Mouse (Mus musculus) hindbrain, embryonic 14.5 days (tissue): ENCODE results near the gene Slc12a9. TPM values are rescaled to one million over a fixed set of nuclear protein-coding genes. Genes with fewer than 3 reads are reported as not detected.
"Not testable (repeated sequence)": the region's sequence is repeated elsewhere in the genome, so short reads cannot be mapped to it uniquely, and the experiment has no call there.

ENCODE experiments used
- ATAC-seq: fragments of 200-750 bp; cut with Nextera tagmentation; 2 replicates; pipeline ENCODE4 v1.8.0; 2017; ENCODE audit warnings: moderate number of reproducible peaks, mild to moderate bottlenecking, moderate TSS enrichment, moderate library complexity; ENCODE audit not compliant: low FRiP score
- DNase-seq: peaks from one replicate; pipeline ENCODE4 v3.0.0-alpha.2; 2015; ENCODE audit warnings: low spot score
- H3K27ac ChIP-seq: fragments of 300-500 bp; sonication (generic); 2 replicates; pipeline ENCODE4 v1.5.1; 2014; ENCODE audit warnings: mild to moderate bottlenecking, moderate library complexity
- H3K27me3 ChIP-seq: fragments of 300-500 bp; sonication (generic); 2 replicates; pipeline ENCODE4 v1.6.1; 2014; ENCODE audit warnings: mild to moderate bottlenecking, low read length, mixed read lengths; ENCODE audit not compliant: control insufficient read depth, insufficient read depth
- H3K36me3 ChIP-seq: fragments of 300-500 bp; sonication (generic); replicated peaks from 2 replicates; pipeline ENCODE4 v1.6.1; 2014; ENCODE audit not compliant: control insufficient read depth, insufficient read depth
- H3K4me1 ChIP-seq: fragments of 300-500 bp; sonication (generic); replicated peaks from 2 replicates; pipeline ENCODE4 v1.6.1; 2014; ENCODE audit warnings: antibody characterized with exemption, low read length, mixed read lengths; ENCODE audit not compliant: control insufficient read depth, insufficient read depth
- H3K4me2 ChIP-seq: fragments of 300-500 bp; sonication (generic); replicated peaks from 2 replicates; pipeline ENCODE4 v1.6.1; 2014; ENCODE audit warnings: mild to moderate bottlenecking, moderate library complexity
- H3K4me3 ChIP-seq: fragments of 300-500 bp; sonication (generic); replicated peaks from 2 replicates; pipeline ENCODE4 v1.5.1; 2014; ENCODE audit warnings: mild to moderate bottlenecking, low read length
- H3K9ac ChIP-seq: fragments of 300-500 bp; sonication (generic); 2 replicates; pipeline ENCODE4 v1.6.1; 2014
- H3K9me3 ChIP-seq: fragments of 300-500 bp; sonication (generic); 2 replicates; pipeline ENCODE4 v1.6.1; 2016; ENCODE audit warnings: low read length; ENCODE audit not compliant: control insufficient read depth
- WGBS: fragments of 180-500 bp; shearing (Covaris S2); extraction: QIAGEN DNeasy Blood & Tissue Kit; methylation state at CpG from one replicate; pipeline ENCODE4 v1.1.7; 2014; 5-methylcytosine and 5-hydroxymethylcytosine counted together
- polyA plus RNA-seq: library from polyadenylated mRNA; unstranded; fragments of >200 nt; fragmentation: Nextera tagmentation; extraction: Ambion mirVana; gene quantifications from 2 replicates; pipeline ENCODE4 v1.2.1, GENCODE M21; 2014

Slc12a9 gene
- polyA plus RNA-seq, 1 experiment from 2014 or later: 17.6 TPM

DNA sequence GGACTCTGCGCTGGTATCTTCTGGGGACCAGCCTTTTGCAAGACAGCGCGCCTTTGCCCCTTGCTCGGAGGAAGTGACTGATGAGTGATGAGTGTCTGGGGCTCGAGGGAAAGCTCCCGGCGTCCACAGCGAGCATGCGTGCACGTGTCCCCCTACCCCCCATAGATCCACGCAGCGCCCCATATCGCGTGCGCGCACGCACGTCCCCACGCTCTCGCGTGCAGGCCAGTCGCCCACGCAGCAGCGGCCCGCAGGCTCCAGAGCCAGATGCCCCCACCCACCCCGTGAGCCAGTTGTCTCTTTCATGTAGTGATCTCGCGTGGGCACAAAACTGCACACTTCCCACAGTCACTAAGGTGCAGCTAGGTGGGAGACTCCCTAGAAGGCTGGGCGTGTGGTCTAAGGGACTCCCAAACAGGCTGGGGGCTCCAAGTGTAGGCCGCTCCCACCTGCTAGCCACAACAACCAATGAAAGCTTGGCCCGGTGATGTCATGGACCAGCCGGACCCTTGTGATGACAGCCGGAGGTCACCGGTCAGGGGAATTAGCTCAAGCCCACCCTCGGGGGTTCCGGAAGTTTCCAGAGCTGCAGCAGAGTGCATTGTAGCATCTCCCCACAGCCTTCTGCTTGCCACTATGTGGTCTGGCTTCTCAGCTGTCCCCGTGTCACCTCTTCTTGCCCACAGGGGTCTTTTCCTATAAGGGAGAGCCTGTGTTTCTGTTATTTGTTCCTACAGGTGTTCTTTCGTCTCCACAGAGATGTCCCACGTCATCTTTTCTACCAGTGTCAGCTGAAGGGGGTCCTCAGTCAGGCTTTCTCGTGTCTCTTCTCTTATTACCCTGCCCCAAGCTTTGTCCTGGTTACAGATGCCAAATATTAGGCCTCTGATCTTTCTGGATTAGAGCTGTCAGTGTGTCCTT, 46.1 kb downstream of the Slc12a9 start, which contains the start of gene Ache:
Gene Ache (plus strand): TSS at position 488 of the 921 bp plus-strand sequence.
- Histone ChIP-seq H3K9me3 (no peaks in the 10 kb centered on the region), H3K27me3 (peaks cover 38% of the 10 kb centered on the region), H3K36me3 (no peaks in the 10 kb centered on the region), H3K9ac (peak within 1 kb of the TSS; percentile 68), H3K4me3 (peak within 1 kb of the TSS; percentile 51), H3K4me2 (peak within 1 kb of the TSS; percentile 97), H3K27ac (peak within 1 kb of the TSS; percentile 77), H3K4me1 (peaks cover 23% of the 10 kb centered on the region)
- 1% methylated on average over 39 of the region's 40 CpGs for WGBS
- DNase-seq (peak; percentile 59), ATAC-seq (peak; percentile 73)

DNA sequence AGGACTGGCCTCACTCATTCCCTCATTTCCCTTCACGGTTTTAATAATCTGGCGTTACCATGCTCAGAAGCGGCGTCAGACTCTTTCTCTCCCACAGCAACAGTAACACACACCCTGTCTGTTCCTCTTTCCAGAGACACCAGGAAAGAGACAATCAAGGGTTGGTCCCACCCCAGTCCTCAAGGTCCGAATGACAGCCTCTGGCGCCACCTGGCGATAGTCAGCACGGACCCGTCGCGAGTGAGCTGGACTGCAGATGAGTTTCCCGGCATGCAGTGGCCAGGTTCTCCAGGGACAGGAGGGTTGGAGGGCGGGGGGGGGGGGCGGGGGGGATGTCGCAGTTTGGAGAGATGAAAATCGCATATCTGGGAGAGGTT, 46.8 kb downstream of the Slc12a9 start:
- H3K27me3 ChIP-seq: peaks cover 32% of the 10 kb centered on the region
- H3K4me1 ChIP-seq: peaks cover 23% of the 10 kb centered on the region
- peak overlapping the region; percentile 97 for H3K4me2 ChIP-seq
- WGBS: under 1% methylated on average over 14 of the region's 16 CpGs
- H3K9ac ChIP-seq: peak overlapping the region; percentile 68
- peak; percentile 89 for DNase-seq
- H3K4me3 ChIP-seq: peak overlapping the region; percentile 51
- ATAC-seq: peak; percentile 81
- no peaks in the 10 kb centered on the region for H3K36me3 ChIP-seq
- peak overlapping the region; percentile 77 for H3K27ac ChIP-seq
- H3K9me3 ChIP-seq: no peaks in the 10 kb centered on the region

DNA sequence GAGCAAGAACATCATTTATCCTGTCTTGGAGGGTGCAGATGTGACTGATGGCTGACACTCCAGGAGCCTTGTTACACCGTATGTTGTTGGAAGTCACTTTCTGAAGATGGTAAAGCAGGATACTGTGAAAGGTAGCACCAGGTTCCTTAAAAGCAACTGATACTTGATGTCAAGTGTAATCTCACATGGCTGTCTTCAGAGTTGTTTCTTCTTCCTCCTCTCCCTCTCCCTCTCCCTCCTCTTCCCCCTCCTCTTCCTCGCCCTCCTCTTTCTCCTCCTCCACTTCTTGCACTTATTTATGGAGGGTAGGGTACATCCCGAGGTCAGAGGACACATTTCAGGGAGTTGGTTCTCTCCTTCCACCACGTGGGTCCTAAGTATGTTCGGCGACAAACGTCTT, 47.4 kb downstream of the Slc12a9 start:
- H3K27me3 ChIP-seq: peaks cover 28% of the 10 kb centered on the region
- H3K9ac ChIP-seq: peak overlapping the region; percentile 68
- H3K27ac ChIP-seq: peak overlapping the region; percentile 77
- H3K4me3 ChIP-seq: no peak overlapping the region
- H3K4me1 ChIP-seq: peaks cover 23% of the 10 kb centered on the region
- no peaks in the 10 kb centered on the region for H3K9me3 ChIP-seq
- no peaks in the 10 kb centered on the region for H3K36me3 ChIP-seq
- DNase-seq (no peak), ATAC-seq (no peak)
- 56% methylated on average over 7 of the region's 7 CpGs for WGBS
- peak overlapping the region; percentile 97 for H3K4me2 ChIP-seq

DNA sequence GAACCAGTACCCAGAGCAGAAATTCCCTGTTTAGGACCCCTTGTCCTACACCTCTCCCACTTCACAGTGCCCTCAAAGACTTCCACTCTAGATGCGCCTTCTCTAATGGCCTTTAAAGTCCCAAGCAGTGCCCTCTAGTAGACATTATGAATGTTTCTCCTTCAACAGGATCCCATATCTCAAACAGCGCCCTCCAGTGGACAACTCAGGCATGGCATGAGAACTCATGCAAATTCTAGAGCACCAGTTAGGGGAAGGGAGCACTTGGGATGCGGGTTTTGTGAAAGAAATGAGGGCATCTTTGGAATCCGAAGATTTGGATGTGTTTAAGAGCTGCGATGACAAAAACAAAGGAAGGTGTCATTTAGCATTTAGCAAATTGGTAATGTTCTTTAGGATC, 48.4 kb downstream of the Slc12a9 start:
- ATAC-seq: no peak
- DNase-seq: peak; percentile 44
- 69% methylated on average over 5 of the region's 5 CpGs for WGBS

DNA sequence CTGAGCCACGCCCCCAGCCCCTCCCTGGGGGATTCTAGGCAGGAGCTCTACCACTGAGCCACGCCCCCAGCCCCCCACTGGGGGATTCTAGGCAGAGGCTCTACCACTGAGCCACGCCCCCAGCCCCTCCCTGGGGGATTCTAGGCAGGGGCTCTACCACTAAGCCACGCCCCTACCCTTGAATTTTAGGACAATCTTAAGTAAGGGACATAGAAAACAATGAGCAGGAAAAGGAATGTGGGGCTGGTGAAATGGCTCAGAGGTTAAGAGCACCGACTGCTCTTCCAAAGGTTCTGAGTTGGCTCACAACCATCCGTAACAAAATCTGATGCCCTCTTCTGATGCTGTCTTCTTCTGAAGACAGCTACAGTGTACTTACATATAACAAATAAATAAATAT, 49.0 kb downstream of the Slc12a9 start:
- H3K36me3 ChIP-seq, ATAC-seq, H3K27ac ChIP-seq, H3K9me3 ChIP-seq, DNase-seq, H3K4me3 ChIP-seq, H3K4me2 ChIP-seq, H3K9ac ChIP-seq: not testable (repeated sequence)
- WGBS: 87% methylated on average over 5 of the region's 6 CpGs
- Histone ChIP-seq H3K27me3 (peaks cover 12% of the 10 kb centered on the region), H3K4me1 (peaks cover 21% of the 10 kb centered on the region)

More for the DNA sequence above, 48.4 kb downstream of the Slc12a9 start:
- Histone ChIP-seq H3K36me3 (no peaks in the 10 kb centered on the region), H3K4me1 (peaks cover 23% of the 10 kb centered on the region), H3K9ac (no peak overlapping the region), H3K27me3 (peaks cover 19% of the 10 kb centered on the region), H3K27ac (no peak overlapping the region), H3K4me3 (no peak overlapping the region), H3K9me3 (no peaks in the 10 kb centered on the region), H3K4me2 (no peak overlapping the region)

DNA sequence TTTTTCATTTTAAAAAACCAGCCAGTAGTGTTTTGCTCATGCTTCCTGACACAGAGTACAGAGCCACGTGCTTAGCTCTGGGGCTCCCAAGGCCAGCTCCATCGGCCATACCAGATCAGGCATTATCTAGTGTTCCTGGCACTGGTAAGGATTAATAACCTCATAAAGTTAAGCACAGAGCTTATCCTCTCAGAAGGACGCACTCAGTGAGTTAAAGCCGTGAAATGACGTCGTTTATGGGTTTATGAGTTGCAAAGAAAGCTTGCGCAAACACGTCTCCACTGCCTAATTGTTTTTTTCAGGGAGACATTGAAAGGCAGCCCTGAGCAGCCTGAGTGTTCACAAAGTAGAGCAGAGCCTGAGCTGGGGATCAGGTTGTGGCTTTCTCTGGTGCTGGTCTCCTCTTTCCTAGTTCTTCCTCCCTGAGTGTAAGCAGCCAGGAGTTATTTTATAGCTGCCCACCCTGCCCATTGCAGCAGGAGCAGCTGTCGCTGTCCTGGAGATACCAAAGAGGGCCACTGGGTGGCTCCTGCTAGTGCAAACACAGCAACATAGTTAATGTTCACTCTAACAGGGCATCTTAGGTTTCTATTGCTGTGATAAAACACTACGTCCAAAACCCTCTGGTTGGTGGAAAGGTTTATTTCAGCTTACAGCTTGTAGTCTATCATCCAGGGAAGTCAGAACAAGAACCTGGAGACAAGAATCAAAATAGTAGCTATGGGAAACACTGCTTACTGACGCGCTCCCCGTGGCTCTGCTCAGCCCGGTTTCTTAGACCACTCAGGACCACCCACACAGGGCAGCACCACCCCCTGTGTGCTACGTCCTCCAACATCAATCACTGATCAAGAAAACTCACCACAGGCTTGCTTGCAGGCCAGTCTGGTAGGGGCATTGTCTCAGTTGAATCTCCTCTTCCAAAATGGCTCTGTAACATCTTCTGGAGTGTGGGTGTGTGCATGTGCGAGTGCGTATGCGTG, 55.7 kb downstream of the Slc12a9 start:
- Histone ChIP-seq H3K36me3 (no peaks in the 10 kb centered on the region), H3K27ac (no peak overlapping the region), H3K9me3 (no peaks in the 10 kb centered on the region), H3K27me3 (no peaks in the 10 kb centered on the region), H3K9ac (no peak overlapping the region), H3K4me2 (peak overlapping the region; percentile 15), H3K4me1 (no peaks in the 10 kb centered on the region), H3K4me3 (no peak overlapping the region)
- peak; percentile 62; the same call in 1 of the 2 replicates for ATAC-seq
- DNase-seq: peak; percentile 72
- 49% methylated on average over 18 of the region's 18 CpGs for WGBS

DNA sequence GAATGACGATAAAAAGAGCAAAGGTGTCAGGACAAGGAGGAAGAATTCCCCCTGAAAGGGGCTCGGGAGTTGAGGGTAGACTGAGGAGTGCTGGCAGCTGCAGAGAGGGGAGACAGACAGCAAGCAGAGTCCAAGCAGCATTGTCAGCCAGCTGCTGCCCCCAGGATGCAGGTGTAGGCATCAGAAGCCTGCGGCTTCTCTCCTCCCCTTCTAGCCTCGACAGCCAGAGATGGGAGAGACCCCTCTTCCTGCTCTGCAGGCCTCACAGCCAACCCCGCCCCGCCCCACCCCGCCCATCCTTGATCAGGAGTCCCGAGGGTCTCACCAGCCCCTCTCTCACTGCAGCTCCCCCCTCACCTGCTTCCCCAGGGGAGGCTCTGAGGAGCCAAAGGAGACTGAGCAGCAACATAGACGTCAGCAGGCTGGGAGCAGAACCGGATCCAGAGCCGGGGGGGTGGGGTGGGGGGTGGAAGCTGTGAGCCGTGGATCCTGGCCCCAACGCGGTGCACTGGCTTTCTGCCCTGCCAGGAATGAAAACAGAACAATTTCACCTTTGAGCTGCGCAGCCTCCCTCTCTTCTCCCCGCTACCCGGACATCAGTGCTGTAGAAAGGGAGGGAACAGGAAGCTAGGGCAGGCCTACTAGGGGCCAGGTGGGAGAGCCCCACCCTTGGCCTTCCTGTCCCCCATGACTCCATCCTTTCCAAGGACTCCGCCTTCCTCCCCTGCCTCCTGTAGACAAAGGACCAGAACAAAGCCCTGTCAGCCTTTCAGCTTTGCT, 65.1 kb downstream of the Slc12a9 start:
- WGBS: 33% methylated on average over 15 of the region's 18 CpGs
- ATAC-seq: no peak
- no peak overlapping the region for H3K9ac ChIP-seq

DNA sequence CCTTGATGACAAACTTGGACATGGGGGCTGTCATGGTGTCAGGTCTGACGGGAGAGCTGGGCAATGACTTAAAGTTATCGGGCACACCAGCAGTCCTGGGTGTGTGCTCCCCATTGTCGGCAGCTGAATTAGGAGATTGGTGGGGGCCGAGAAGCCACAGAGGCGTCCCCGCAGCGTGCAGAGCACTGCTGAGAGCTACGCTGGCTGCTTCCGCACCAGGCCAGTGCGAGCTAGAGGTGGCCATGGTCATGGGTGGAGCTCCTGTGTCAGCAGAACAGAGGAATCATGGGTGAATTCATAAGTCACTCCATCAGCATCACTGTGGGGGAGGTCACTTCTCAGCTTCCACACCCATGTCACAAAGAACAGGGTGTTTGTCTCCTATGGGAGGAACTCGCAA, 68.6 kb downstream of the Slc12a9 start:
- DNase-seq (no peak), ATAC-seq (no peak)
- Histone ChIP-seq H3K4me3 (no peak overlapping the region), H3K27ac (no peak overlapping the region), H3K9ac (no peak overlapping the region), H3K36me3 (no peaks in the 10 kb centered on the region), H3K4me2 (no peak overlapping the region), H3K27me3 (no peaks in the 10 kb centered on the region), H3K9me3 (no peaks in the 10 kb centered on the region), H3K4me1 (peaks cover 6% of the 10 kb centered on the region; the same call in 1 of the 2 replicates)
- WGBS: 96% methylated on average over 11 of the region's 11 CpGs

More for the DNA sequence above, 65.1 kb downstream of the Slc12a9 start:
- Histone ChIP-seq H3K27me3 (no peaks in the 10 kb centered on the region), H3K36me3 (no peaks in the 10 kb centered on the region), H3K4me2 (peak overlapping the region; percentile 15; the same call in 1 of the 2 replicates), H3K4me1 (peaks cover 6% of the 10 kb centered on the region; the same call in 1 of the 2 replicates), H3K9me3 (no peaks in the 10 kb centered on the region), H3K4me3 (no peak overlapping the region), H3K27ac (no peak overlapping the region)
- DNase-seq: no peak
